Mouse (Mus musculus) skeletal muscle tissue, adult 2 months (tissue): ENCODE measurements around the gene Slc10a7.
"Not testable (repeated sequence)": the region's sequence is repeated elsewhere in the genome, so short reads cannot be mapped to it uniquely, and the experiment has no call there.

Experiments used
- DNase-seq: peaks from one replicate; pipeline ENCODE4 v3.0.0-alpha.2; 2012; ENCODE audit warnings: low read depth, low spot score

Gene Slc10a7

DNA sequence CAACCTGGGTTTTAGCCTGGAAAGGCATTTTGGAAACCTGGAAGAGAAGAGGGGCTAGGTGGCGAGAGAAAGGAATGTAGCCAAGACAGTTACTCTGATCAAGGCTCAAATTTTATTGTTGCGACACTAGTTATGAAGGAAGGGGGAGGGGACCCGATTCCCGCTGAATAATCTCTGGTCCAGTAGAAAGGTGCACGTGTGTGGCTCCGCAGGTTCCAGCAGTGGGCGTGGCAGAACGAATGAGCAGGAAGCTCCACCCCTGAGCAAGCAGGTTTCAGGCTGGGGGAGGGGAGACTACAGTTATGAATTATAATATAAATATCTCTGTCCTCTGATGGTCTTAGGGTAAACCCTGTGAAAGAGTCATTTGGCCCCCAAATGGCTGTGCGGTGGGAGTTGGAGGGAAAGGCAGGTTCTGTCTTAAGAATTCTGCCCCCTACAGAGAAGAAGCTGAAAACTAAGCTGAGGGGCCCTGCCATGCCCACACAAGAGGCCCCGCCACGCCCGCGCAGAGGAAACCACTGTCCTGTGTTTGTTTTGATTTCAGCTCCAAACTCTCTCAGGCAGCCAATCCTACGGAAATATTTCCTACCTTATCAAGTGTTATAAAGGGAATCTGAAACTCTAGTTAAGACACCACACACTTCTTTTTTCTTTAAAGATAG is 36.1 kb downstream of the Slc10a7 start:
- DNase-seq = not testable (repeated sequence)

DNA sequence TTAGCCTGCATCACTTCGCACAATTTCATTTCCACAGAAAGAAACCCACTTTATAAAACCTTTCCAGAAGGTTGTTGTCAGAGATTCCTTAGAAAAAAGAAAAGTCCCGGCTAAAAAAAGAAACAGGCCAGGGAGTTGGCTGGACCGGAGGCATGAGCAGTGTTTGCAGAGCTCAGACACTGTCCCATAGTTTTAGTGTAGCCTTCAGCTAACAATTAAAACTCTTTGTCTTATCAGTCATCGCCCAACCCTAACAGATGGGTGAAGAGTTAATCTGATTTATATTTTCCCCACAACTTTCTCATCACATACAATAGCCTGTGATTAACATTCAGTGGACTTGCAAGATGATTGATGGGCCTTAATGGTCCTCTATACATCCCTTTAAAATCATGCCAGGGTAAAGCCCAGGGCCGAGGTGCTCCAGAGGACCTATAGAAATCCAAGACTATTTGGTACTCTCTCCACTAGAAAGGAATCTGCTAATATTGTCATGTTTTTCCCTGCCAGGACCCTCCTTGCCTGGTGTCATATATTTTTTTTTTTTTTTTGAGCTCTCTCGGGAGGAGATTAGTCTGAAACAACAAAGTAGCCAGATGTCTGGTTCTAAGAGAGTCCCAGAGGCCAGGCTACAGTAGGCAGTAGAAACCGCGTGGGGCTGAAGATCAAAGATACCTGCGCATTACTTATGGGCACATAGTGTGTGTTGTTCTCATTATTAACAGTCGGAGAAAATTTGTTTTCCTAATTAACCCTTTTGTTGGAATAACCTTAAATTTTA is 41.0 kb downstream of the Slc10a7 start:
- no peak for DNase-seq

DNA sequence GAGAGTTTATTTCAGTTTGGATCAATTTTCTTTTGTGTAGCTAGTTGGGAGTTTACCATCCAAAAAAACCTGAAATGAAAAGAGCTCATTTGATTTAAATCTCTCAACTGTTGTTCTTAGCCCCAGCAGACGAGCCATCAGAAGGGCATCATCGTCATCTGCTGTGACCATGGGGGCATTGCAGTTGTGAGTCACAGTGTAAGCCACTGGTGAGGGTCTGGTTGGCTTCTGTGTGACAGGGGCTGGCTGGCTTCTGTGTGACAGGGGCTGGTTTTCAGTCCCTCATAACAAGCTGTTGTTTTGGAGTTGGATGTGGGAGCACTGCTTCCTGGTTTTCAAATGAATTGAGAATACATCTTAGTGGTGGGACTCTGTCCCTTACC is 41.6 kb downstream of the Slc10a7 start:
- DNase-seq = no peak

DNA sequence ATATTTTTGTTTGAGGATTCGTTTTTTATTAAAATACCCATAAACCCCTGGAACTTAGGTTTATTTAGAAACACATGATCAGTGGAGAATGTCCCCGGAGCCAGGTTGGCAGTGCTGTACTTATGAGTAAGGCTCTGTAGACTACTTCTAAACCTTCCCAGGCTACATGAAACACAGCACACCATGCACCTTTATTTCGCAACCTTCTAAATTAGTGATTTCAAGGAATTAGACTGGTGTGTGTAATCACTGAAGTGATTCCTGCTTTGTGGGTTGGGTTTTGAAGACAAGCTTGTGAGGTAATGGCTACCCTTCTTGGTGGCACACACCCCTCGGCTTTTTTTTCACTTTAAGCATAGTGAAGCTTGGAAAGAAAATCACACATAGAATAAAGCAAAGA is 46.7 kb downstream of the Slc10a7 start:
- no peak for DNase-seq

DNA sequence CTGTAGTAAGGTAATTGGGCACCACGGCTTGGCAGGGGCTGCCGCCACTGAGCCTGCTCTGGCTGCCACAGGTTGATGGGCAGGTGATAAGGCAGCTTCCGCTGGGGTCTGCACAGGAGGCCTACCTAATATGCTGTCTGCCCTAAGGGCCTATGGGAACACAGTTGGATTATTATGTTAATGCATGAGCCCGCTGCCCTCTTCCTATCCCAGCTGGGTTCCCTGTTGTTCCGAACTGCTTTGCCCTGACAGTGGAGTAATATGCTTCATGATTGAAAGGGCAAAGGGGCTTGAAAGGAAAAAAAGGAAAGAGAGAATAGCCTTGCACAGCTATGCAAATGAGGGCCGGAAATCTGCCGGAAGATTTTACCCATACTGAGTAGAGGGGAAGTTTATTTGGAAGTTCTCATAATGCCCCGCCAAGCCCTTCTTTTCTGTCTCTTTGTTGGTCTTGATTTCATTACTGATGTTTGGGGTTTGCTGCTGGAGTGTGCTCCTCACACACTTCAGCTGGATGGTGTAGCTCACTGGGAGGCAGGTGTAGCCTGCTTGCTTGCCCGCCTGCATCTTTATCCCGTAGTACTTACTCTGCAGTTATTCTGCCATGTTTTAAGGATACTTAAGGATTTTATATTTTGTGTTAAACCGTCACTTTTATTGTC is 47.8 kb downstream of the Slc10a7 start:
- DNase-seq = no peak

DNA sequence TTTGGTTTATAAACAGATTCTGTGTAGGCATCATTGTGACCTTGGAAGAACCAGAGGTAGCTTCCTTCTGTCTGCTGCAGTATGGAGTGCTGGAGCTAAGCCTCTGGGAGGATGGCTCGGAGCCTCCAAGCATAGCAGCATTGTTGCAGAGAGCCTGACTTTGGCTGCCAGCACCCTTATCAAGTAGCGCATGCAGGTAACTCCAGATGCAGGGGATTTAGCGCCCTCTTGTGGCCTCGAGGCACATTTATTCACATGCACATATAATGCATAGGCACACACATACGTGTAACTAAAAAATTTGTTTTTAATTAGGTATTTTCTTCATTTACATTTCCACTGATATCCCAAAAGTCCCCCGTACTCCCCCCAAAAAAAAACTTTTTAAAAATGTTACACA is 52.5 kb downstream of the Slc10a7 start:
- DNase-seq = no peak

DNA sequence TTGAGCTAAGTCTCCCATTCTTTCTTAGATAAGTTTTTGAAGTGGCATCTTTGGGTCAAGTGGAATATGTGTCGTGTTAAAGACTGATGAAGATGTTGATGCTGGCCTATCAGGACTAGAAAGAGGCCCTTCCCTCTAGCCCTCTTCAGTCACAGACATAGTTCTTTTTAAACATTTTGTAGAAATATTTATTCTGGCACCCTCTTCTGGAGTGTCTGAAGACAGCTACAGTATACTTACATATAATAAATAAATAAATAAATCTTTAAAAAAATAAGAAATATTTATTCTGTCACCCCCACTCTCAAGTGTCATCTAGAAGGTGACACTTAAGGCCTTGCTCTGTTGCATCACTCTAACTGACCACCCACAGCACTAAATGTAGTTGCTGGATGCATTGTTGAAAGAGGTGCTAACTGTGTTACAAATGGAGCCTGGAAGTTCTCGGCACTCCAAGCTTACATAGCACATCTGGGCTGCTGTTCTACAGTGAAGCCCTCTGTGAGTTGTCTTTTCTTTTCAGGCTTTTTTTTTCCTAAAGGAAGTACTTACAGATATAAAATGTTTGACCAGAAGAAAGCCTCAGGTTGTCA is 54.4 kb downstream of the Slc10a7 start:
- DNase-seq = no peak

DNA sequence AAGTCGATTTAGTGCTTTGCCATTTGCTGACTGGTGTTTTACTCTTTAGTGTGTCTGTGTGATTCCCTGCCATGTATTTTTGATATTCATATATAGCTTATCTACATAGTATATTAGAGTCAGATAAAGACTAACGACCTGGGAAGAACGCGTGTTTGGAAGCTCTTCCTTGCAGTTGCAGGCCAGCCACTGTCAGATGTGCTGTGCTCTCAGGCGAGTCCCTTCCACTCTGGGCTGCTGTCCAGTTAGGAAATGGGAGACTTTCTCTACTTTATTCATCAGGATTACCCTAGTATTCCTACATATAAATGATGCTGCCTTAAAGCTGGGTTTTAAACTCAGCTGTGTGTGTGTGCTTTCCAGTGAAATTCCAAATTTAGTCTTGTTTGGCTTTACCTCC is 55.1 kb downstream of the Slc10a7 start:
- no peak for DNase-seq

DNA sequence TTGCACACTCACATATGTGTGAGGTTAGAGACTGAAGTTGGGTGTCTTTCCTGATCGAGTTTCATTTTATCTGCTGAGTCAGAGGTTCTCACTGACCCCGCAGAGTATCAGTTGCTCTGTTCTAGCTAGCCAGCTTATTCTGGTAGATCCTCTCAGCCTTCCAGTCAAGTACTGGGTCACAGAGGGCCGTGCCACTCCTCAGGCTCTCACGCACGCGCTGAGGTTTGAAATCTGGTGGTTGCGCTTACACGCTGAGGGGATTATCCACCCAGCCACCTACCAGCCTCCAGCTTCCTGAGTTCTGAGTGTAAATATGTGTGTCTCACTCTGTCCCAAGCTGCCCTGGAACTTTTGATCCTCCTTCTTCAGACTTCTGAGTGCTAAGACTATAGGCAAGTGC is 59.0 kb downstream of the Slc10a7 start:
- peak; percentile 80 for DNase-seq

DNA sequence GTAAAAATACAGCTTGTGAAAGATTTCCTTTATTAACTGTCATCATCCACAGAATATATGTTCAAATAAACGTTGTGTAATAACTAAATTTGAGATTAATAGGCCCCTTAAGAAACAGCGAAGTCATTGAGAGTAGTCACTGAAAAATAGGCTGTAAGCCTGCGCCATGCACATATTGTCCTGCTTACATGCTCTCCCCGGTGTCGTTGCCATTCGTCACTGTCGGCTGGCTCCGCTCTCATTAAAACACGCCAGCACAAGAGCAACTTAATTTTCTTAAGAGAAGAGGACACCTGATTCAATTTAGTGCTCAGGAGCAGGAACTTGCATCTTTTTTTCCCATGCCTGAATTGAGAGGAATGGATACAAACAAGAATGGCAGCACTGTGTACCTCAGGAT is 62.4 kb downstream of the Slc10a7 start:
- no peak for DNase-seq

DNA sequence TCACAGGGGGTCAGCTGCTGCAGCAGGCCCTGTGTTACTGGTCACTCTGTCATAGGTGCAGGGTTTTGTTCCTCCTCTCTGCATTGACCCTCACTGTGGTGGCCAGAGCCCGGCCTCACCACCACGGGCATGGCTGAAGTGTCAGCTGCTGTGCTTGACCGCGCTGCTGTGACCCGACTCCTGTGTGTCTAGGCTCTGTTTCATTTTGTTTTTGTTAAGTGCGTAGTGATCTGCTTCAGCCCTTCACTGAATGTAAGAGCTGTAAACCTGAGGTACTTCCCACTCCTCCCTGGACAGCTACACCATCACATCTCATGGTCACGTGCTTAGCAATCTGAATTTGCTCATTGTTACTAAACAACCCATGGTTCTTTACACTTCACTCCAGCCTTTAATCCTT is 65.1 kb downstream of the Slc10a7 start:
- no peak for DNase-seq

DNA sequence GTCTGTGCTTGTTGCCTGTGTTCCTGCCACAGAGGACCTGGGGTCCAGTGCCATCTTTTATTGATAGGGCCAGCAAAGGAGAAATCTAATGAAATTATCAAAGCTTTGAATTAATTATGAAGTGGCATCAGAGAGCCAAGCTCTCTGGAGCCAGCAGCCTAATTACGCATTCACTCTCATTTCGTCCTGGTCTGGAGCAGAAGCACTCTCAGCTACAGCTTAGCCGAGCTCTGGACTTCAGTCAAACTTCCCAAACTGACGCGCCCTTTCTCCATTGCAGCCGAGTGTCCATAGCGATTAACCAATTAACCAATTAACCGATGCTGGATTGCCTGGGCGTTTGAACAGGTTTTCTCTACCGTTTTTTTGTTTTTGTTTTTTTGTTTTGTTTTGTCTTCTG is 68.4 kb downstream of the Slc10a7 start:
- DNase-seq = no peak

DNA sequence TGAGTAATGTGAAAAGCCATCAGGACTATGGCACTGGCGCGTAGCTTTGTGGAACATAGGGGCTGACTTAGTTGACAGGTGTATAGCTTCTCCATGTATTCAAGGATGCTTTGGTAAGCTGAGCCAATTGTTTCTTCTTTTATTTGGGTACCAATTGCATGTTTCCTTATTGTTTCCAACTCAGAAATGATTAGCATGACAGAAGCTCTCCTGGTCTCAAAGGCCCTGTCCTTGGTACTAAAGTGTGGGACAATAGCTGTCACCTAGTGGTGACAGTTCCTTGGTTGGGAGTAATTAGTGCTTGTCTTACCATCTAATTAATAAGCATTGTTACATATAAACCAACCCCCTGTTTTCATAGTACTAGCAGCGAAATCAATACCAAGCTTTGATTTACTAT is 68.9 kb downstream of the Slc10a7 start:
- no peak for DNase-seq

DNA sequence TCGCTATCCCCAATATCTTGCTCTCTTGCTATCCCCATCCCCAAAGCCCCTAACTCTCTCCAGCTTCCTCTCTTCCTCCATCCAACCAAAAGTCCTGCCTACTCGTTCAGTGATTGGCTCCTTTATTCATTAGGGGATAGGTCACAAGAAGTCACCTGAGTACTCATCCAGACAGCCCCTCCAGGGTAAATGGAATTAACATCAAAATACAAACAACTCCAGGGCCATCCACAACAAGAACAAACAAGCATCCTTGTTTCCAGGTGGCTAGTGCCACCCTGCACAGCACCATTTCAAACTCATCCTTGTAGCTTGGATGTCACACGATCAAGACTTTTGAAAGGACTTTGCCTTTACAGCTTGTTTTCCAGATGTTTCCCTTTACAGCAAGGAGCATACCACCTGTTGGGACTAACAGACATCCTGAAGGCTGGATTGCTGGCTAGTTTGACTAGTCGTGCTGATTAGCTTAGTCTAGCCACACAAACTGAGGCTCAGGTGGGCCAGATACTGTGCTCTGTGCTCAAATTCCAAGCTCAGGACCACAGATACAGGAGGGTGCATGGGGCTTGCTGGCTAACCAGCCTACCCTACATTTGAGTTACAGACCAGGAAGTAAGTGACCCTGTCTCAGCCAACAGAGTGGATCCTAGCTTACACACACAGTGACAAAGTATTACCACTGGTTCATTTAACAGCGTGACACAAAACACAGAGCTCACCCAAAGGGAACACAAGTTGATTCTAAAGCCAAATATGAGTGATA is 75.0 kb downstream of the Slc10a7 start:
- no peak for DNase-seq

DNA sequence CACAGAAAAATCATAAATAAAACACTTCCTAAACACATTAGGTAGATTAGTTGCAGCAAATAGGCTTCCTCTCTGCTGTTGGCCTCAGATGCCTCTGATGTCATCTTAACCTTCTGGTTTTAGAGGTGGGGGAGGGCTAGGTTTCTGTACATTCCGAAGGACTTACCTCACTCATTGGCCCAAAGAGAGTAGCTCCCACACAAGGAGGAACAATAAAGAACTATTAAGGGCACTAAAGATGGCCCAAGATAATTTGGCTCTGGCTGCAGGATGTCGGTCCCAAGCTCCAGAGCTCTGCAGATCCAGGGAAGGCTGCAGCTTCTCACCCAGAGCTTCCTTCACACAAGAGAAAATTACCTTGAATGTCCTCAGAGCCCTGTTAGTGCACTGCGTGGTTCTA is 75.7 kb downstream of the Slc10a7 start:
- no peak for DNase-seq

DNA sequence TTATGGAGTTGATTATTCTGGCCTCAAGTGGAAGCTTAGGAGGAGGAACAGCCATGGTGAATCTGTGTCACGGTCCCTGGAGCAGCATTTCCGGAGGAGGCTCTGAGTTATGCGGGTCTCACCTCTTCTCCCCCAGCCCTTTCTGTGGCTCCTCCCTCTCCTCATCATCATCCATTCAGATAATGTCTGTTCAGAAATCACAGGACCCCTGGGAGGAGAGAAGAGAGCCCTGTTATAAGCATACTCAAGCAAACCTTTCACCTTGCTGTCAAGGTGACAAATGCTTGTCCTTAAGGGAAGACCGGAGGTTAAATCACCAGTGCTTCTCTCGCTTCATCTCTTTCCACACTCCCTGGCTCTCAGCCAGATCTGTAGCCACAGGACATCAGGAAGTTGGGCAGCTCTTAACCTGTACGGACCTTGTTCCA is 86.3 kb downstream of the Slc10a7 start:
- no peak for DNase-seq

DNA sequence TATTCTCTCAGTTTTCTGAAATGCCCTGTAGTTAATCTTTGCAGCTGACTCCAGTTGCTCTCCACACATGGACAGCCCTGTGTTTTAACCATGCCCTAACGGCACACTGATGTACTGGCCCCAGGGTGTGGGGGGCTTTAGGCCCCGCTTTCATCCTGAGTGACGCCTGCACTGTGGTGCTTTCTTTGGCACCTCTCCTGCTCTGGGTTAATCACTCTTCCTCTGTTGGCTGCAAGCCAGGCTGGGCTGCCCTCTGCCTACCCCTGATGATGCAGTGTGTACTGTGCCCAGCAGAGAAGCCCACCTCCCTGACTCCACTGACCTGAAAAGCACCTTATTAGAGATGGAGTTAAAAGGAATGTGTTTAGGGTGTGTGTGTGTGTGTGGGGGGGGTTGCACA is 89.1 kb downstream of the Slc10a7 start:
- DNase-seq = no peak

DNA sequence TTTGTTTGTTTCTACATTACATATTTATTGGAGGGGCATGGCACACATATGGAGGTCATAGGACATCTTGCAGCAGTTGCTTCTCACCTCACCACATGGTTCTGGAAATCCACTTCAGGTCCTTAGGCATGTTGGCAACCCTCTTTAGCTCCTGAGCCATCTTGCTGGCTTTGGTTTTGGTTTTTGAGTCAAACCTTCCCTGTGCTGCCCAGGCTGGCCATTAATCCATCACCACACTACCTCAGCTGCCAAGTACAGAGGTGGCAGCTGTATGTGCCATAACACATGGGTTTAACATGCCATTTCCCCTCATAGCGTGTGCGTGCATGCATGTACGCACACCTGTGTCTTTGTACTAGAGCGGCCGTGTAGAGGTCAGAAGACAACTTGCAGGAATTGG is 93.9 kb downstream of the Slc10a7 start:
- DNase-seq = no peak

DNA sequence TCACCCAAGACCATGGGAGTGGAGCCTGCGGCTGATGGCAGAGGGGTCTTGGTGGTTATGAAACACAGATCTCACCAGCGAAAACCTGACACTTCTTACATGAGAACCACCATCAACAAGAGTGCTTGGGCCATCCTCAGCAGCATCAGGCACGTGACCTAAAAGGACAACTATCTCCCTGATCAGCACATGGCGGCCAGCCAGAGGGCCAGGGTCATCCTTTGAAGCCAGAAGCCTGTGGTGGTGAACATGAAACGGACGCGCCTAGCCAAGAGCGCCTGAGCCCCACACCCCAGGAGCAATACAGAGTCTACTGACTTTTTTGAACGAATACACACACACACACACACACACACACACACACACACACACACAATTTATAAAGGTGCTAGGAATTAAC is 95.3 kb downstream of the Slc10a7 start:
- DNase-seq = no peak

DNA sequence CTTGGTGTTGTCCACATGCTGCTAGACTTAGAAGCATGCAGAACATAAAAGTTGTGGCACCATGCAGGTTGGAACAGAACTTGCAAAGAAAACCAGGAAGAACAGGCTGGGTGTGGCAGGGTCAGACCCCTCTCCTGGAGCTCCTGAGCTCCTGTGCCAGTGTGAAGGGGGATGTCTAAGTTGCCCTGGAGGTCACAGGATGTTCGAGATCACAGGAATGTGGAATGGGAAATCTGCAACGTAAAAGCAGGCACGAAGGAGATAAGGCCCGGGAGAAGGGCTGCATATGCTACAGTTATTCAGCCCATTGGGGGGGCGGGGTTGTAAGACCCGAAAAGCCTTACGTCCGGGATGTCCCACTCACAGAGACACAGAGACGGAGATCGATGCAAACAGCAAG is 100.2 kb downstream of the Slc10a7 start:
- DNase-seq = no peak

DNA sequence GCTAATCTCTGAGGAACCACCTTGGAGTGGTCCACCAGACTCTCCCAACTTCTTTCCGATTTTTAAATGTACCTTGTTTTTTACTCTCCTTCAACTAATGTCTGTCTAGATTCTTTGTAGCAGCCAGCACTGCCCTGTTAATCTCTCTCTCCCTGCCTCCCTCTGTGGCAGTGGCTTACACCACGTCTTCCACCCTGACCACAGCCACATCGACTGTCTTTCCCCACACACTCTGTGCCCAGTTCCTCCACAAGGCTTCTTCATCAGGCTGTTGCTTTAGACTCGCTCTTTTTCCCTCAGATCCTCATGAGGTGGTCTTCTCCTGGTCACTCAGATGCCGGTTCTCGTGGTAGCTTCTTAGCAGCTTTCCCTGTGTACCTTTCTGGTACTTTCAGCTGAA is 101.9 kb downstream of the Slc10a7 start:
- DNase-seq = no peak

DNA sequence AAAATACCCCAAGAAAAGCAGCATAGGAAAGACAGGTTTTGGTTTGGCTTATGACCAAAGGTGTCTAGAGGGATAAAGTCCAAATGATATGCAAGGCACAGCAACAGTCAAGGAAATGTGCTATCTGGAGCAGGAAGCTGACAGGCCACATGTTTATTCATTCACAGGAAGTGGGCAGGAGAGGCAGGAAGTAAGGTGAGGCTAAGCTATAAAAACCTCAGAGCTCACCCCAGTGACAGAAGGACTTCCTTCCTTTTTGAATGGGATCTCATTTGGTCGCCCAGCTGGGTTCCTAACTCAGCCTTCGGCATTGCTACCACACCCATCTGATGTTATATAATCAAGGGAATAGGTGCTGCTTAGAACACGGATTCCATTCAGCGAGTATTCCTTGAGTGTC is 113.2 kb downstream of the Slc10a7 start:
- DNase-seq = peak; percentile 25
